Mouse (Mus musculus) lung, postnatal 4 days (tissue): Measurements from ENCODE around the gene Ube2h.

Source experiments
- DNase-seq, 2 experiments: peaks; one replicate each; pipeline ENCODE4 v3.0.0; 2021

The Ube2h gene

DNA sequence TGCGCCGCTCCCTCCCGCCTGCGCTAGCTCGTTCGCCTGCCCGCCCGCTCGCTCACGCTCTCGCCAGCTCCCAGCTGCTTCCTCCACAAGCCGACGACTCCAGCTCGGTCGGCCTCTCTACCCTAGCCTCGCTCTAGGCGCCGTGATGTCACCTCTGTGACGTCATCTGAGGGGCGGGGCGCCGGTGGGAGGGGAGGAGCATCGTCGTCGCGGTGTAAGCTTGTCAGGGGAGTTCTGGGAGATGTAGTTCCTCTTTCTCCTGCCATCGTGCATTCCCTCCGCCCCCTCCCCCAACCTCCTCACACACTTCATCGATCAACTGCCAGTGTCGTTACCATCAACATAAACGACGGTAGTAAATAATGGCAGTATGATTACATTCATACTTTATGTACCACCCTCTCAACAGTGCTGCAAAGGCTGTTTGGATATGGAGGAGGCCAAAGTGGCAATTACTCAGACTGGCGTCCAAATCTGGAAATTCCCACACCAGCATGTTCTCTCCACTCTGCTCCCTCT is at the start of gene Ube2h:
Gene Ube2h, minus strand, starts transcription at position 141 of the 519 bp plus-strand sequence.
- peak; percentile 99 to 100 for DNase-seq

DNA sequence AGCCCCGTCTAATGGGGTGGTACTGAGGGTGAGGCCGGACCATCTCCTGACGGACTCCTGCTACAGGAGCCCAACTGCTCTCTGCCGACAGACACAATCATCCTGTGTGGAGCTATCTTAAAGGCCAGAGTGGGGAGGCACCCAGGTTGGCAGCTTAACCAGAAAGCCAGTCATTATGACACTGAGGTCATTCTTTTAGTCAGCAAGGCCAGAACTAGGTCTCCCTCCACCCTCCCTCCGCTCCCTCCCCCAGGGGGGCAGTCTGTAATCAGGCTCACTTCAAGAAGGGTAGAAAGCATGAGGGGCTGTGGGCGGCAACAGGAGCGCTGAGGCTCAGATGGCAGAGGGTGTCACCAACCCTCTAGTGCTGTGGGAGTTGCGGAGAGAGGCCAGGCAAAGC is 49.3 kb upstream of the Ube2h start:
- no peak for DNase-seq

DNA sequence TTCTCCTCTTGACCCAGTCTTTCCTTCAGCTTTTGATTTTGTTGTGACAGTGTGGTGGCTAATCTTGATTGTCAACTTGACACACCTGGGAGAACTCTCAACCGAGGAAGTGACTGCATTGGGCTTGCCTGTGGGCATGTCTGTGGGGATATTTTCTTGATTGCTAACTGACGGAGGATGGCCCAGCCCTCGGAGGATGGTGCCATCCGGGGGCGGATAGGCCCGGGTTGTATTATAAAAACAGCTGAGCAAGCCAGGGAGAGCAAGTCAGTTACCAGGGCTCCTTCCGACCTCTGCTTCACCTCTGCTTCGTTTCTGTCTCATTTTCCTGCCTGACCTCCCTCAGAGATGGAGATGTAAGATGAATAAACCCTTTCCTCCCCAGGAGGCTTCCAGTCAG is 48.4 kb upstream of the Ube2h start:
- DNase-seq = no peak

DNA sequence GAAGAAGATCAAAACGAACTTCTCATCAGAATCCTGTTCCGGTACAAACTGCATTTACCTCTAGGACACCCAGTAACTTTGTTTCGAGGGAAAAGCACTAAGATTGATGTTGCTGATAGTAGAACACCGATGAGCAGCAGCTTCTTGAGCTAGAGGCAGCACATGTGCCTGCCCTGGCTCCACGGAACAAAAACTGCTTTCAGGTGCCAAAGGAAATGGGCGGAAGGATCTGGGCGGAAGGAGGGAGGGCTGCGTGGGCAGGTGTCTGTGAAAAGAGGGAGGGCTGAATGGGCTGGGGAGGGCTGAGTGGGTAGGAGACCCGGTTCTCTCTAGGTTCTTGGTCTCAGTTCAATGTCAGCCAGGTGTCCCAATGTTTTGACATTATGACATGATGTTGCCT is 47.0 kb upstream of the Ube2h start:
- no peak for DNase-seq

DNA sequence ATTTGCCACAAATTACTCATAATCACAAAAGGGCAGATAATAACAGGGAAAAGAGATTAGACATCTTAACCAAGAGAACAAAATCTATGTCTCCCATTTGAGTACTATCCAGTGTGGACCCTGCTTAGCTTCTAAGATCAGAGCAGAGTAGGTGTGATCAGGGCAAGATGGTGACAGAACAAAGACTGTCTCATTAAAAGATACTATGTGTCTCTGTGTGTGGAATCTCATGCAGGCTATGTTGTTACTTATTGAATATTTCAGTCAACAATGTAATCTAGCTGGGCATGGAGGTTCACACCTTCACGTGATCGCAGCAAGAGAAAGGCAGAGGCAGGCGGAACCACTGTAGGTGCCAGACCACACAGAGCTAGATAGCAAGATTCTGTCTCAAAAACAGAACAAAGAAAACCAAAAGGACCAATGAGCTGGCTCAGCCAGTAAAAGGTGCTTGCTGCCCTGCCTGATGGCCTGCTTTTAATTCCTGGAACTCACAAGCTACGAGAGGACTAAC is 43.0 kb upstream of the Ube2h start:
- no peak for DNase-seq

DNA sequence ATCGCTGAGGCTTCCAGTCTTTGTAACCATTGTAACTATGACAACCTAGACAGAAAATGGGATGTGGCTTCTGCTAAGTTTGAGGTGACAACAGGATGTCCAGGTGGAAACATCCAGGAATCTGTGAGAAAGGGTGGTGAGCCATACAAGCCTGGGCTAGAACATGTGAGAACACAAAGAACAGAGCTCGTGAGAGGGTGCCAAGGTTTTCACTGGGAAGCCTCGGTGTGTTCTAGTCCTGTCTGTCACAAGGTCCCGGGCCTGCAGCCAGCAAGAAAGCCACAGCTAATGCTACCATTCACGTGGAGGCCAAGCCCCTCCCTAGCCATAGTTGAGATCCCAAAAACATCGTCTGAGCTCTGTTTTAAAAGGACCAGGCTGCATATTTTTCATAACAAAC is 42.4 kb upstream of the Ube2h start:
- no peak for DNase-seq

DNA sequence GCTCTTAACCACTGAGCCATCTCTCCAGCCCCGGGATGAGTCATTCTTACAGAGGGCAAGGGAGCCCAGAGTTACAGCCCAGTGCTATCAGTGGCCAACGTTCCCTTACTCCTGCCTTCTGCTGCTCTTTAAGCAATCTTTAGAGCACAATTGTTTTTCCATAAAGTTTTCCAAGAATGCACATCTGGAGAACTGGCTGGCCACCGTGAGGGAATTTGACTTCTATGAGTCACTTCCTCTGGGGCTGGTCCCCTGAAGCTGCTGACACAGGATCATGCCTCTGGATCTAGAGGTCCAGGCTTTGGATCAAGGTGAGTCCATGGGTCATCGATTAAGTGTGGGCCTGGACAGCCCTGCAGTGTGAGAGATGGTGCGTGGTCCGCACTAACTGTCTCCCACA is 39.7 kb upstream of the Ube2h start:
- DNase-seq = no peak

DNA sequence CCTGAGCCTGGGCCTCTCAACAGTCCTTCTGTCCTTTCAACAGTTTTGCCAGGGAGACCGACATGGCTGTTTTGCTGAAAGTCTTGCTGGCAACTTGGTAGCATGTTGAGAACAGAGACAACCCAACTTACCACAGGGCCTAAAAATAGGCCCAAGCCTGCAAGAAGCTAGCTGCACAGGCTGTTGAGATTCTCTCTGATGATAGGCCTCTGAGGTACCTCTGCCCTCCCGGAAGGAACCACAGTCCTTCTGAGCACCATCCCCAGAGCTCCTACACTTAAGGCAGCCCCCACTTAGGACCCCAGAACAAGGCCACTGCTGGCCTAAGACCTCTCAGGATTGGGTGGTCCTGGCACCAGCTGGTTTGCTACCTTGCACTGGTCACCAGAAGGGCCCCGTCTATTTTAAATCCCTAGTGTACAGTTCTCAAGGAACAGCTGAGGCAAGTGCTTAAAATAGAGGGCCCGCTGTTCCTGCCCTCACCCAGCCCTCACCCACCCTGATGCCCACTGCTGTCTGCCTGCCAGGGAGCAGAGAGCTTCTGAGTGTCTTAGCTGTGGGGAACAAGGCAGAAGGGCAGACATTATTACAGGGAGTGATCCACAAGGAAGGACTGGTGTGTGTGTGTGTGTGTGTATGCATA is 36.0 kb upstream of the Ube2h start:
- DNase-seq = no peak

DNA sequence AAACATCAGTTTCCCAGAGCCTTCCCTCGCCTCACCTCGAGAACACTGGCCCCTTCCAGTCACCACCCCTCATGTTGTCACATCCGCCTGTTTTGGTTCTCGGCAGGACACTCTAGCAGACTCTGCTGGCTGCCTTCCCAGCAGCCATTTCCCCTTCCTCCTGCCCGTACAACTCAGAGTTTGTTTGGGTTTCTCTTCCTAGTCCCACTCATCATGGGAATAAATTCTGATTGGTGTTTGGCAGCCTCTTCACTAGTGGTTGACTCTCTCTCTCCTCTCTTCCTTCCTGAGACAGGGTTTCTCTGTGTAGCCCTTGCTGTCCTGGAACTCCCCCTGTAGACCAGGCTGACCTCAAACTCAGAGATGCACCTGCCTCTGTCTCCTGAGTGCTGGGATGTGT is 32.6 kb upstream of the Ube2h start:
- DNase-seq = peak; percentile 87 to 94

DNA sequence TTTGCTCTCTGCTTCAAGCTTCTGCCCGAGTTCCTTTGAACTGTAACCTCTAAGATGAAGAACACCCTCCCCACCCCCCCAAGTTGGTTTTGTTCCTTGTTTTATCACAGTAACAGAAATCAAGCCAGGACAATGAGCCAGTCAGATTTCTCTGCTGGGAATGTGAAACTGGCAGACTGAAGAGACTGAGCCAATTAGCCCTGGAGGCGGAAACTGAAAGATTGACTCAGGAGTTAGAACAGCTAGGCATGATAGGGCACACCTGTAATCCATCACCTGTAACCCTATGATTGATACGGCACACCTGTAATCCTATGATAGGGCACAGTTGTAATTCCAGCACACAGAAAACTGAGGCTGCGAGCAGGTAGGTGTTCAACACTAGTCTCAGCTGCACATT is 27.9 kb upstream of the Ube2h start:
- DNase-seq = no peak

DNA sequence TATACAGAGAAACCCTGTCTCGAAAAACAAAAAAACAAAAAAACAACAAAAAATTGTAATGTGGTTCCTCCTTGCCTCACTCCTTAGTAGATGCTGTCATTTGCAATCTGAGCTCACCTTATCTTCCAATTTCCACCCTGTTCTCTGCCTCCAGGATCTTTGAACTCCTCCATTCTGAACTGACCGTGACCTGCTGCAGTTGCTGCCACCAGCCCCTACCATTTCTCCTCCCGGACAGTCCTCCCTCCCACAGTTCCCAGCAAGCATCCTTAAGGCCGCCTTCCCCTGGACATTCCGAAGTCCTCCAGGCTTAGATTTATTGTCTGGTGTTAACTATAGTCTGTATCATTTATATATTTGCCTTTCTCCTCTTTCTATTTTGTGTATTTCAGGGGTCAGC is 26.4 kb upstream of the Ube2h start:
- DNase-seq = no peak

DNA sequence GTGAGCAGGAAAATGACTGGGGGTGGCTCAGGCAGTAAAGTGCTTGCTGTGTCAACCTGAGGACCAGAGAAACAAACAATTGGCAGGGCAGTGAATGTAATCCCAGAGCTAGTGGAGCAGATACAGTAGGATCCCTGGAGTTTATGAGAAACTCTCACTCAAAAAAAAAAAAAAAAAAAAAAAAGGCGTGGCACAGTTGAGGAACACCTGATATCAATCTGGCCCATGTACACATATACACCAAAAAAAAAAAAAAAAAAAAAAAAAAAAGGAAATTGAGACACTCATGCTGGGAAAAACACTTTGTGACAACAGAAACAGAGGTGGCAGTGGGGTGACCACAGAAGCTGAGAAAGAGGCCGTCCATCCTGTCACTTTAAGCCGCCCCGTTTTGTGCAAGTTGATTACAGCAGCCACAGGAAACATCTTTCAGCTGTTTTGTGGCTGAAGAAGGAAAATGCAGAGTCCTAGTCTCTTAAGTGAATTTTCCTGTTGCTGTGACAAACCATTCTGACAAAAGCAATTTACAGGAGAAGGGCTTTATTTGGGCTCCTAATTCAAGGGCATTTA is 21.7 kb upstream of the Ube2h start:
- no peak for DNase-seq

DNA sequence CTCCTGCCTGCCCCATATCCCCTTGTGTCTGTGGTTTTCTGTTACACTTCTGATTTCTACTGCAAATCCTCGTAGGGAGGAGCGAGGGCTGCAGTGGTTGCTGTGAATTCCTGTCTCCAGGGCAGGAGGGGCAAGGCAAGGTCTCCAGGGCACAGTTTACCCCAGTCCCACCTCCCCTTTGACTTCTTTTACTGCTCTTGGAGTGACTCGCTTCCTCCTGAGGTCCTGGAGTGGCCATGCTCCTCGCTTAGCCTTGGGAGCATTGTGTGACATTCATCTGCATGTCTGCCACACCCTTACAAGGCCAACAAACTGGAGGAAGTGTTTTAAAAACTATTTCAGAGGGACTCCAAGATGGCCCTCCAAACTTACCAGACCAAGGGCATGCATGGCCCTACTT is 16.7 kb upstream of the Ube2h start:
- DNase-seq = no peak

DNA sequence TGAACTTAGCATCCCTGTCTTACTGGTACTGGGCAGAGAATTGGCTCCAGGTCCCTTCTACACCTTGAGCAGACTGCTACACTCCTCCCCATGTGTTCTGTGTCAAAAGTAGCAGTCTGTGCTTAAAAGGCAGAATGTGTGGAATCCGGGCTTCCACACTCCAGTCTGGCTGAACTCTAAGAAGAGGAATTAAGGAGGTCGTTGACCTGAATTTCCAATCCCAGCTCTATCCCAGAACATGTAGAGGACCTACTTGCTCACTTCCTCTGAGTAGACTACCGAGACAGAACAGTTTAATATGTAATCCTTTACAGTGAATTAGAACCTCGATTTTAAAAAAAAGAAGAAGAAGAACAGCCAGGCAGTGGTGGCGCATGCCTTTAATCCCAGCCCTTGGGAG is 14.9 kb upstream of the Ube2h start:
- no peak for DNase-seq

DNA sequence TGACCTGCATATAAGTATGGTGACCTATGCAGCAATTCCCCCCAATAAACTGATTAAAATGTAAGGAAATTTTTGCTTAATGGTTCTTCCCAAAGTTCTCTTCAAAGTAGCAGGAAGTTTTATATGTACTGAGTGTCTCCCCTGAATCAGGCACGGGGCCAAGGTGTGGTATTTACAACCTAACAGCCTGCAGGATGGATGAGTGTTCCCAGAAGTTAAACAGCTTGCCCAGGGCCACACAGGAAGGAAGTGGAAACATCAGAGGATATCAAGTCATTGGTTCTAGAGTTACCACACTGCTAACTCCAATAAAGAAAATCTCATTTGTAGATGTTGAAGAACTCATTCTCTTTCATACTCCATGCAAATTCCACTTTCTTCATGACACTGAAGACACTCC is 7.7 kb upstream of the Ube2h start:
- peak in 1 of 2 experiments; percentile 13 for DNase-seq

DNA sequence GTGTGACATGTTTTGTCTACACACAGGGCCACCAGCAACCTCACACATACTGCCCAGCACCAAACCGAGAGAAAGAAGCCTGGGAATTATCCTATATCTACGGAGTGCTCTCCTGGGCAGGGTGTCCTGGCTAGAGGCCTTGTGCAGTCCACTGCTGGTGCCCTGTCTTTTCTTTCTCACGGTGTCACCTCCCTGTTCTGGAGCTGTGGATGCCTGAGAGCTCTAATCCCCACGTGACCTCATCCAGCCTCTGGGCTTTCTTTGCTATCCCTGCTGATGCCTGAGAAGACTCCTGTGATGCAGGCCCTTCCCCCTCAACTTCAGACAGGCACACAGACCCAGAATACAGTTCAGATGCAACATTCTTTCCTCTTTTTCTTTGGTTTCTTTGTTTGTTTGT is 4.4 kb upstream of the Ube2h start:
- DNase-seq = no peak

DNA sequence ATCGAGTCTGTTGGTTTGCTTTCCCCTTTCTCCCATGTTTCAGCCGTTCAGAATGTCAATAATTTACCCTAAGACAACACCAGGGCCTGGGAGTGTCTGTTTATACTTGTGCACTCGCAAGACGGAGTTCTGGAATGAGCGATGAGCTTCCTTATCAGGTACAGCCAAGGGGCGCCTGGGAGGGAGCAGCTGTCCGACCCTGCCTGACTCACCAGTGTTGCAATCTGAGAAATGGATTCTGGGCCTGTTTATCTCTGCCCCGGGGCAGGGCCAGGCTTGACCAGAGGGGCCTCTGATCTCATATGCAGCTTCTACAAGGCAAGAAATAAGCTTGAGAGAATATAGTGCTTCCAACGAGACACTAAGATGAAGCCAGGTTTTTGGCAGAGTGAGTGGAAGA is 3.4 kb upstream of the Ube2h start:
- DNase-seq = peak; percentile 29 to 64

DNA sequence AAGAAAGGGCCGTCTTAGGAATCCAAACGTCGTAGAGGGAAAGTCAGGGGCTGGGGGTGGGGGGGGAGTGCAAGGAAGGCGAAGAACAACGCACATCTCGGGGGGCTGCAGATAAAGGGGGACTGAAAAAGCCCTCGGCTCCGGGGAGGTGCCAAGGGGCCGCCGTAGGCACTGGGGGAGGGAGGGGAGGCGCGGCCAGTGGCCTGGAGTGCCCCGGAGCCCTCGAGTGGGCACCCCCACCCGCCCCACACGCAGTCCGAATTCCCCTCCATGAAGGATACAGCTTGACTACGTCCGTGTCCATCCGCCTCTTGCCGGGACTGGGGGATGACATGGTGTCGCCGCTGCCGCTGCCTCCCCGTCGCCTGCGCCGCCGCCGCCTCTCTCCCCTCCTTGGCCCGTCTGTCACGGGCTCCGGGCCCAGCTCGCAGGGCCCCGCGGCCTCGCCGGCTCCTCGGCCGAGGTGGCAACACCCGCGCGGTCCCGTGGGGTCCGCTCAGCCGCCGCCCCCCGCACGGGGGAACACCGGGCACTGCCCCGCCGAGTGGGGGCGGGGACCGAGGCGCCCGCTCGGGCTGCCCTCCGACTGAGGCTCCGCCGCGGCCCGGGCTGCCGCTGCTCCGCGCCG is 454 bp downstream of the Ube2h start:
- peak in 1 of 2 experiments; percentile 67 for DNase-seq

DNA sequence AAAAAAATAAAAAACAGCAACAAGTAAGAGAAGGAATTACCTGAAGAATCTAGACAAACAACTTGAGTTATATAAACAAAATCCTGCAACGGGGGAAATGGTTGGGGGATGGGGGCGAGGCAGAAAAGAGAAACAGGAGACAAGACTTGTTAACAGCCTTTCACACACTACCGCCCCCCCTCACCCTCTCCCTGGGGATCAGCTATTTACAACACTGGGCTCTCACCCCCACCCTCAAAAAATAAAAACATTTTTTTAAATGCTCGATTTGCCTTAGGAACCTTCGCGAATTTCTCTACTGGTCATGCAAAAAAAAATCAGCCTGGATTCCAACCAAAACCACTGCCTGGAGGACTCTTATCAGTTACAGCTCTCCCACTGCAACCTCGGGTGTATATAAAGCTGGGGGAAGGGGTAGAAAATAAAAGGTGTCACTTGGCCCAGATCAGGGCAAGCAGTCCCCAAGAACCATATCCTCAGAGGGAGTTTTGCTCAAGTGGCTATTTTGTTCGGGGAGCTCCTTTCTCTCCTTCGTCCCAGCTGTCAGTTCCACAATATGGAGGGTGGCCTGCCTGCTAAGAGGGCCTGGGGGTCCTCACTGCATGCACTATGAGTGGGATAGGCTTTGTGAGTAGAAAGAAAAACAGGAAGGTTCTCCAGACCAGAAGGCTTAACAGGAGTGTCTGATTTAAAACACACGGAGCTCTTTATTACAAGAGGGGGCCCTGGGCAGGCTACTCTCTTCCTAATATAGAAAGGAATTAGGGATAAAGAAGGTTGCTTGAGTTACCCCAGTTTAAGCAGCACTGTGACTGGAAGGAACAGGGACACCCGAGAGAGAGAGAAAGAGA is 1.3 kb downstream of the Ube2h start:
- peak; percentile 48 to 55 for DNase-seq

DNA sequence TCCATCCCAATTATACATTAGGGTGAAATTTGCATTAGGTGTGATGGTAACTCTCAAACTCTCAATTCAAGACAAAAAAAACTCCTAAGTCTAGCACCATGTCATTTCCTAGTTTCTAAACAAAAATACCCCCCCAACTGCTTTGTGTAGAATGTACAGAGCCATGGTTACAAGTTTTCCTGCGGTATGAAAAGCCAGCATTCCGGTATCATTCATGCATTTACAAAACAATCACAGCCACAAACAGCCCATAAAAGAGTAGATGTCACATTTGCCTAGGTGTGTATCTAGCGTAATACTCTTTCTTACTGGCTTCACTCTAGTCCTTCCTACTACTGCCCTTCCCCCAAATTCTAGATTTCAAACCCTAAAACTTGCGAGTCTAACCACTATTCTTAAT is 2.2 kb downstream of the Ube2h start:
- DNase-seq = no peak

DNA sequence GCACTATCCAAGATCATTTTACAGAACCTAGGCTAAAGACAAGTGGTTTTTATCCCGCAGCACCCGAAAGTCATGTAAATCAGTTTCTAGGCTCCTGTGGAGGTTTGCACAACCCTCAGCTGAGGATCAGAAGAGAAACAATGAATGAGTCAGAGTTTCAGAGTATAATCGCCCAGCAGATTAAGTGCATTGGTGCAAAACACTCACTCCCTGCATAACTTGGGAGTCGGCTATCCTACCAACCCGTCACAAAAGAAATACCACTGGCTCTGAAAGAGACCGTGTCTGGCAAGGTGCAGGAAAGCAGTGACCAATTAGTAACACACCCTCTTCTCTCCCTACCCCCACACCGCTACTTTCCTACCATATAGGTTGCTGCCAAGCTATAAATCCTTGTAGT is 3.4 kb downstream of the Ube2h start:
- DNase-seq = no peak

DNA sequence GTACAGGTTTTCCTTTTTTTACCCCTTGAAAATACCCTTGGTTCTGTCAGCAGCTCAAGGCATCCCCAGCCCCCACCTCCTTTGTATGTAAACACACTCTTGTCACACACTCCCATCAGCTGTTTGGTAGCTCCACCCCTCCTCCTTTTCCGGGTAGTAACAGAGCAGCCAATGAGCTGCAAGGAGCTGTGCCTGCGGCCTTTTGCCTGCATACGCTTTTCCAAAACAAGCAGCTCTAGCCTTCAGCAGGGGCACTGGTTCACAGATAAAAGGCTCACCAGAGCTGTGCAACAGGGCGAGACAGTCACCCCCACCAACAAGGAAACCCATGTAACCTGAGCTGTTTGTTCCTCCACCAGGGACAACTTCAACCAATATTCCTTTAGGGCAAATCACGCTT is 4.0 kb downstream of the Ube2h start:
- peak; percentile 88 to 91 for DNase-seq

DNA sequence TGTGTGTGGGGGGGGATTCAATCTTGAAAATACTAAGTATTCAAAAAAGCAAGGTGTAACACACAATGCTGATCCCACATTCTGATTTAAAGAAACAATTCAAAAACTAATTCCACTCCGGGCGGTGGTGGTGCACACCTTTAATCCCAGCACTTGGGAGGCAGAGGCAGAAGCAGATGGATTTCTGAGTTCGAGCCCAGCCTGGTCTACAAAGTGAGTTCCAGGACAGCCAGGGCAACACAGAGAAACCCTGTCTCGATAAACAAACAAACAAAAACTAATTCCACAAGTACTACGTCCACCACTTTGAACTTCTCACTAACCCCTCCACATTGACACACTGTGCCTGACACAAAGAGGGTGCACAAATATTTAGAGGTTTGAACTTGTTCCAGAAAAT is 4.7 kb downstream of the Ube2h start:
- DNase-seq = peak in 1 of 2 experiments; percentile 4
